Mouse (Mus musculus): ENCODE data around the gene Coa3.

DNA sequence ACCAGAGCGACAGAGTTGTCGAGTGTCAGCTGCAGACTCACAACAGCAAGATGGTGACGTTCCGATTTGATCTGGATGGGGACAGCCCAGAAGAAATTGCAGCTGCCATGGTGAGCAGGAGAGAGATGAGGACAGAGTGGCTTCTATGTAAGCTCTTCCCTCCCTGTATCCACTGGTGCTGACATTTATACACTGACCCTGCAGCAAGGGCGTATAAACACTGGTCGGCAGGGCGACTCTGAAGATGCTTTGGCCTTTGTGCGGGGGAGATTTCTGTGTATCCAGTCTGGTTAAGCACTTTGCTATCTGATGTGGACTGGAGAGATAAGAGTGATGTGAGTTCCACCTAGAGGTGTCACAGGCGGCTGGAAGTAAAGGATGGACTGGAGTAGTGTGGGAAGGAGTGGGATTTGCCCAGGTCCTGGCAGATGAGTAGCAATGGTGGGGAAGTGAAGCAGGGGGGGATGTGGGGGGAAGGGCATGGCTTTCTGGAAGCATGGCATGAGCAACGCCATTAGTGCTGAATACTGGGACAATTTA lies 9.3 kb downstream of the Coa3 start:
- TF ChIP-seq ZC3H11A (IDR thresholded peaks at IDR 0.05; ENCODE audit: low read depth, low read length) = no peak
- TF ChIP-seq NRF1 (IDR thresholded peaks at IDR 0.05; ENCODE audit: low read depth, low read length) = no peak
- TF ChIP-seq POLR2A (IDR thresholded peaks at IDR 0.05; ENCODE audit: low read depth, low read length) = no peak
- no peak for TF ChIP-seq ZKSCAN1 (IDR thresholded peaks at IDR 0.05; ENCODE audit: borderline replicate concordance, low read depth, low read length)
- no peak for TF ChIP-seq CTCF (conservative IDR thresholded peaks at IDR 0.05 in 1 of 2, IDR thresholded peaks at IDR 0.05 in 1 of 2; ENCODE audit: low read depth in 2 of 2, low read length in 2 of 2)
- no peak for TF ChIP-seq NELFE (IDR thresholded peaks at IDR 0.05; ENCODE audit: low read depth, low read length)
